Comparison of ENCODE assay signal across 10 mouse cellular contexts in the genomic region with DNA sequence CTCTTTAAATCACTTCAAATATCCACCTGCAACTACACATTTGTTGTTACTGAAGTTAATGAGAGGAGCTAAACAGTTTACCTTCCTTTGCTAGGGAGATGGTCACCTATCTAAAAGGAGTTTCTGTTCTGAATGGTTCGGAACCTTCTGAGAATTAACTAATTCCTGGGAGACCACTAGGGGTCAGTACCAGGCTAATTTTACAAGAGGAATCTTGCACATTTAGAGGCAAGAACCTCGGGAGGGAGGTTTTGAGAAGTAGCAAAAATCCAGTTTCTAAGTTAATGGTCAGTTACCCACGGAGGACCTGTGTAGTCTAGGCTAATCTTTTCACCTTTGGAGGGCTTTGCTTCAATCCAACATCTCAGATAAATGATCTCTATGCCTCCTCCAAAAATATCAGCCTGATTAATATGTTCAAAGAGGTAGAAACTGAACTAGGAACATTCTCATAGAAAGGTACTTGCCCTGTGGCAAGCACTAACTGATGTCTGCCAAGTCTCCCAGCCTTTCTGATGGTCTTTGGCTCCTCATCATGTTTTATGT. TPM values are rescaled to one million over a fixed set of nuclear protein-coding genes. Genes with fewer than 3 reads are reported as not detected.
DNase-seq lines count a peak whose midpoint lies in the region; ATAC-seq and TF ChIP-seq lines count a peak whose summit lies in the region.
"Had no signal": no experiment of that assay in that cellular context is flagged by ENCODE, and none has a peak within 500 bp of the region (broad histone marks: within the 10 kb centered on the region; RNA-seq: fewer than 3 reads in every experiment).

No protein-coding gene starts in this region.

- no peak overlapping the region for H3K9ac ChIP-seq in CH12.LX (ENCODE audit: insufficient read depth, low read depth)
- no peak overlapping the region for H3K9ac ChIP-seq in lung, postnatal 0 days (replicated peaks; ENCODE audit: low read depth)
- no peak overlapping the region for H3K9ac ChIP-seq in neural tube, embryonic 15.5 days (replicated peaks)
- H3K9ac ChIP-seq: heart, embryonic 15.5 days; neural tube, embryonic 12.5 days had no signal

- no peak overlapping the region for H3K4me3 ChIP-seq in CH12.LX (replicated peaks in 1 of 3; ENCODE audit: low read depth in 2 of 3, low read length in 2 of 3, poor library complexity in 1 of 3)
- H3K4me3 ChIP-seq in lung, postnatal 0 days (ENCODE audit: low read depth, low read length): no peak overlapping the region
- no peak overlapping the region for H3K4me3 ChIP-seq in neural tube, embryonic 15.5 days (replicated peaks)
- H3K4me3 ChIP-seq: heart, embryonic 15.5 days; neural tube, embryonic 12.5 days had no signal

- TF ChIP-seq EP300 in CH12.LX (IDR thresholded peaks at IDR 0.05; ENCODE audit: low read length): no peak
- TF ChIP-seq EP300 in lung, postnatal 0 days (IDR thresholded peaks at IDR 0.05): no peak

- H3K4me1 ChIP-seq in CH12.LX (ENCODE audit: control insufficient read depth in 1 of 2, insufficient read depth in 2 of 2): peaks cover 3 to 12% of the 10 kb centered on the region in 2 experiments; a peak in 3 of 4 replicates
- no peaks in the 10 kb centered on the region for H3K4me1 ChIP-seq in lung, postnatal 0 days (ENCODE audit: insufficient read depth, low read depth, low read length)
- peaks cover 6% of the 10 kb centered on the region for H3K4me1 ChIP-seq in neural tube, embryonic 15.5 days

- H3K79me2 ChIP-seq in CH12.LX (replicated peaks; ENCODE audit: control insufficient read depth, extremely low read depth, insufficient read depth, poor library complexity, severe bottlenecking): no peaks in the 10 kb centered on the region

- WGBS in lung, postnatal 0 days: 0% methylated on average over 3 of the region's 3 CpGs
- WGBS in neural tube, embryonic 15.5 days: 3% methylated on average over 3 of the region's 3 CpGs

- no peaks in the 10 kb centered on the region for H3K36me3 ChIP-seq in CH12.LX (replicated peaks in 1 of 2; ENCODE audit: control insufficient read depth in 1 of 2, insufficient read depth in 1 of 2, low read length in 1 of 2)
- no peaks in the 10 kb centered on the region for H3K36me3 ChIP-seq in lung, postnatal 0 days (ENCODE audit: insufficient read depth, low read length)
- no peaks in the 10 kb centered on the region for H3K36me3 ChIP-seq in neural tube, embryonic 15.5 days
- H3K36me3 ChIP-seq: heart, embryonic 15.5 days; neural tube, embryonic 12.5 days had no signal

- in situ Hi-C loops in CH12.LX (cut with MboI; ENCODE audit: low pct_ligation_motif_present, low pct_unique_long_range_greater_than_20kb, low sequenced_read_pairs): loop anchor here (25.0 kb wide), 2 partner anchors 252 to 327 kb away; no protein-coding TSS in a partner anchor

- H3K27ac ChIP-seq in CH12.LX (ENCODE audit: insufficient read depth, low read depth): no peak overlapping the region
- no peak overlapping the region for H3K27ac ChIP-seq in lung, postnatal 0 days (ENCODE audit: low read length)
- no peak overlapping the region for H3K27ac ChIP-seq in neural tube, embryonic 15.5 days (replicated peaks)
- H3K27ac ChIP-seq: heart, embryonic 15.5 days; neural tube, embryonic 12.5 days had no signal

- no peaks in the 10 kb centered on the region for H3K27me3 ChIP-seq in CH12.LX (replicated peaks)
- H3K27me3 ChIP-seq in lung, postnatal 0 days (replicated peaks; ENCODE audit: insufficient read depth, low read length): peaks cover 68% of the 10 kb centered on the region
- H3K27me3 ChIP-seq in neural tube, embryonic 15.5 days (replicated peaks): peaks cover 80% of the 10 kb centered on the region

- peak; percentile 29 to 88; a peak in 3 of 4 replicates for TF ChIP-seq CTCF in CH12.LX (conservative IDR thresholded peaks at IDR 0.05 in 1 of 2, IDR thresholded peaks at IDR 0.05 in 1 of 2; ENCODE audit: low read depth in 2 of 2, low read length in 2 of 2)
- peak; percentile 82 for TF ChIP-seq CTCF in lung, postnatal 0 days (IDR thresholded peaks at IDR 0.05)

- dilution Hi-C loops in CH12.LX (cut with MboI; ENCODE audit: extremely low pct_ligation_motif_present, extremely low pct_unique_long_range_greater_than_20kb, low sequenced_read_pairs): no loop called here

- DNase-seq in heart, postnatal 4 days: peak; percentile 29
- no peak for DNase-seq in heart, postnatal 14 days
- DNase-seq in CH12.LX (ENCODE audit: extremely low read depth): peak; percentile 64
- DNase-seq in lung, postnatal 0 days (ENCODE audit: low spot score): peak; percentile 83
- no peak for DNase-seq in thymus, postnatal 25 days
- DNase-seq in thymus, postnatal 0 days (ENCODE audit: low spot score): no peak

- H3K4me2 ChIP-seq in CH12.LX (ENCODE audit: insufficient read depth, low read depth, poor library complexity, severe bottlenecking): 0 out of 2 replicates have a peak overlapping the region, but pooled peaks have one; percentile 23
- no peak overlapping the region for H3K4me2 ChIP-seq in lung, postnatal 0 days (replicated peaks; ENCODE audit: low read depth, low read length)
- no peak overlapping the region for H3K4me2 ChIP-seq in neural tube, embryonic 15.5 days
- H3K4me2 ChIP-seq: heart, embryonic 15.5 days; neural tube, embryonic 12.5 days had no signal

- peak; percentile 48 for ATAC-seq in common myeloid progenitor, adult 5-6 weeks (replicated peaks; ENCODE audit: low read depth, poor library complexity, severe bottlenecking)
- no peak for ATAC-seq in lung, postnatal 0 days
- ATAC-seq in neural tube, embryonic 15.5 days (ENCODE audit: low FRiP score): no peak

- H3K9me3 ChIP-seq in CH12.LX (replicated peaks; ENCODE audit: low read length): no peaks in the 10 kb centered on the region
- no peaks in the 10 kb centered on the region for H3K9me3 ChIP-seq in lung, postnatal 0 days (ENCODE audit: low read length)
- H3K9me3 ChIP-seq in neural tube, embryonic 15.5 days (replicated peaks): no peaks in the 10 kb centered on the region
- H3K9me3 ChIP-seq: heart, embryonic 15.5 days; neural tube, embryonic 12.5 days had no signal

- TF ChIP-seq POLR2A in CH12.LX (IDR thresholded peaks at IDR 0.05; ENCODE audit: low read depth, low read length): no peak

- intact Hi-C loops in heart, postnatal 14 days (cut with DNase I): loop anchor here (2.0 to 5.0 kb wide), 4 partner anchors 127 to 433 kb away; partner anchors contain the start of gene Dennd1b

- TF ChIP-seq RAD21 in CH12.LX (IDR thresholded peaks at IDR 0.05; ENCODE audit: low read depth, low read length): peak; percentile 94

TF ChIP-seq in CH12.LX, 34 proteins besides CTCF, POLR2A, EP300 and RAD21:
- TF ChIP-seq ZMIZ1 (IDR thresholded peaks at IDR 0.05; ENCODE audit: low read depth, low read length): no peak
- no peak for TF ChIP-seq MYC (IDR thresholded peaks at IDR 0.05; ENCODE audit: low read depth, low read length)
- no peak for TF ChIP-seq MAFK (IDR thresholded peaks at IDR 0.05; ENCODE audit: insufficient replicate concordance, low read length)
- no peak for TF ChIP-seq ZKSCAN1 (IDR thresholded peaks at IDR 0.05; ENCODE audit: borderline replicate concordance, low read depth, low read length)
- no peak for TF ChIP-seq CHD1 (IDR thresholded peaks at IDR 0.05; ENCODE audit: low read depth, low read length)
- no peak for TF ChIP-seq ETS1 (conservative IDR thresholded peaks at IDR 0.05; ENCODE audit: low read depth, low read length)
- TF ChIP-seq ZC3H11A (IDR thresholded peaks at IDR 0.05; ENCODE audit: low read depth, low read length): peak; percentile 75
- TF ChIP-seq NRF1 (IDR thresholded peaks at IDR 0.05; ENCODE audit: low read depth, low read length): no peak
- no peak for TF ChIP-seq MXI1 (IDR thresholded peaks at IDR 0.05; ENCODE audit: low read depth, low read length)
- TF ChIP-seq USF2 (conservative IDR thresholded peaks at IDR 0.05; ENCODE audit: low read depth, low read length): no peak
- TF ChIP-seq MAX (IDR thresholded peaks at IDR 0.05; ENCODE audit: low read length): no peak
- no peak for TF ChIP-seq NELFE (IDR thresholded peaks at IDR 0.05; ENCODE audit: low read depth, low read length)
- TF ChIP-seq SMC3 (IDR thresholded peaks at IDR 0.05; ENCODE audit: low read depth, low read length): peak; percentile 87
- TF ChIP-seq IRF4 (IDR thresholded peaks at IDR 0.05; ENCODE audit: low read depth, low read length): peak; percentile 15; the same call in 1 of the 2 replicates
- TF ChIP-seq TCF12 (IDR thresholded peaks at IDR 0.05; ENCODE audit: low read depth, low read length): no peak

RNA-seq across cellular contexts. Expression of gene Lhx9, which starts 12.9 kb away (rescaled TPM):
- total RNA-seq in heart, postnatal 4 days (2021): not detected
- under 1 TPM in 1 of 2 experiments, not detected in 1; 0.24 TPM for total RNA-seq in heart, postnatal 14 days (2021)
- total RNA-seq in CH12.LX (2012; rRNA removed) (0.21 TPM in 2 replicates), CH12.LX (2014; rRNA removed) (0.09 and 0.16 TPM in 2 replicates)
- 0.23 and 0.34 TPM in 2 replicates for polyA plus RNA-seq in CH12.LX (2012; ENCODE audit: insufficient read length, low read depth)
- 0.23 TPM in 1 of 2 replicates, not detected in the other for total RNA-seq in common myeloid progenitor, adult 5-6 weeks (2017)
- 0.06 and 0.11 TPM in 2 replicates for polyA plus RNA-seq in lung, postnatal 0 days (2015; fragmentation: Nextera tagmentation; extraction: Ambion mirVana)
- polyA plus RNA-seq in neural tube, embryonic 15.5 days (2015; fragmentation: Nextera tagmentation; extraction: Ambion mirVana): 2.8 and 4.5 TPM in 2 replicates
- not detected in 2 replicates for polyA plus RNA-seq in thymus, postnatal 0 days (2015; fragmentation: Nextera tagmentation; extraction: Ambion mirVana)

RNA-seq across cellular contexts. Expression of gene 2310009B15Rik, which starts 21.2 kb away (rescaled TPM):
- total RNA-seq in heart, postnatal 4 days (2021): 10 to 100 TPM; 15.8 to 20.3 TPM
- total RNA-seq in heart, postnatal 14 days (2021): 10 to 100 TPM in 1 of 2 experiments, 1 to 10 TPM in 1; 9.4 to 11.1 TPM
- total RNA-seq in CH12.LX (2012; rRNA removed) (17.2 and 17.5 TPM in 2 replicates), CH12.LX (2014; rRNA removed) (35.0 and 39.8 TPM in 2 replicates)
- 17.8 and 20.0 TPM in 2 replicates for polyA plus RNA-seq in CH12.LX (2012; ENCODE audit: insufficient read length, low read depth)
- total RNA-seq in common myeloid progenitor, adult 5-6 weeks (2017): 6.6 and 20.4 TPM in 2 replicates
- polyA plus RNA-seq in lung, postnatal 0 days (2015; fragmentation: Nextera tagmentation; extraction: Ambion mirVana): 48.3 and 53.0 TPM in 2 replicates
- polyA plus RNA-seq in neural tube, embryonic 15.5 days (2015; fragmentation: Nextera tagmentation; extraction: Ambion mirVana): 29.8 and 32.1 TPM in 2 replicates
- 57.3 and 59.5 TPM in 2 replicates for polyA plus RNA-seq in thymus, postnatal 0 days (2015; fragmentation: Nextera tagmentation; extraction: Ambion mirVana)

Comparison
In these comparisons a context has a peak if more than half of its experiments do, and no peak if none do; other contexts are left out.
1. DNase-seq: peak in heart, postnatal 4 days (single experiment), CH12.LX (single experiment) and lung, postnatal 0 days (single experiment); none in heart, postnatal 14 days (0 of 2), thymus, postnatal 25 days (single experiment) and thymus, postnatal 0 days (single experiment).